Mouse (Mus musculus): ENCODE results near the gene Ccdc17.

Gene Ccdc17

DNA sequence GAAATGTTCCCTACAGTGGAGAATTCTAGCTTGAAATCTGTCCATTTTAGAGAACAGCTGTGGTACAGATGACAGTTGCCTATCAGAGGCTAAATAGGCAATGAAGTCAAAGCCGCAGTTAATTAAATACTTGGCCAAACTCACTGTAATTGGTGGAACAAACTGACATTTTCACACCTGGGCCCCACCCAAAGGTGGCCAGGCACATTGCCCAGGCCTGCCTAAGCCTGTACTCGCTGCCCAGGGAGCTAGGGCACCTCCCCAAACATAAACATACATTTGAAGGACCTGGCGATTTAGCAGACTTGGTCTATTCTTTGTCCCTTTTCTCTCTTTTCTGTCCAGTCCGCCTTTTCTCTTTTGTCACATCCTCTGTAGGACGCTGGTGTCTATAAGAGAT is at the start of gene Ccdc17:
Gene Ccdc17 (plus strand): TSS at position 276 of the 400 bp plus-strand sequence.
- TF ChIP-seq GATA4 (IDR thresholded peaks at IDR 0.05; ENCODE audit: insufficient replicate concordance, low read length), result no peak

DNA sequence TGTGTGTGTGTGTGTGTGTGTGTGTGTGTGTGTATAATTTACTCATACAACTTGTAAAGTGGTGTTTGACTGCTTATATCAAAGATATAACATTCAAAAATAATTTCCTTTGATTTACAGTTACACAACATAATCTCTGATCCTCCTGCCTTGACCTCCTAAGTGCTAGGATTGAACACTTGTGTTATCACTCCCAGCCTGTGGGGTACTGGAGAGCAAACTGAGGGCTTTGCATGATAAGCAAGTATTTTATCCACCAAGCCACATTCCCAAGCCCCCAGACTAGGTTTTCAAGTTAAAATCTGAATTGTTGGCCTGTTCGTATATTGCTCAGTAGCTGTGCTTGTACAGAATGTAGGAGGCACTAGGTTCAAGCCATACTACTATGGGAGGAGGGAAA is 46.0 kb upstream of the Ccdc17 start:
- TF ChIP-seq GATA4 (IDR thresholded peaks at IDR 0.05; ENCODE audit: insufficient replicate concordance, low read length), result no peak

DNA sequence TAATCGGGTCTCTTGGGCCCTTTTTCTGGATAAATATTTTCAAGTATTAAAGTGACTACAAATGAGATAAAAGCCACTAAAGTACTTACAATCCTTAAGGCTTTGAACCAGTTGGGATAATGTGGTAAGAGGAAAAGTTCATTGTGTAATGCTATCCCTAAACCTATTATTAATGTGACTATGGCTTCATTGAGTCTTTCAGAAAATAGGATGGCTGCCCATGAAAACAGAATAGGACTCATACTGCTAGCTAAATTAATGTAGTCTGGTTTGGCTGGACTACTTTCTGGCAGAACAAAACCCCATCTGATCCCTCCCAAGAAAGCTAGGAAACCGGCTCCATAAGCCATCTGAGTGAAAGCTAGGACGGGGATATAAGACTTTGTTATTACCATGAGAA is 43.4 kb upstream of the Ccdc17 start:
- TF ChIP-seq GATA4 (IDR thresholded peaks at IDR 0.05; ENCODE audit: insufficient replicate concordance, low read length), result no peak

DNA sequence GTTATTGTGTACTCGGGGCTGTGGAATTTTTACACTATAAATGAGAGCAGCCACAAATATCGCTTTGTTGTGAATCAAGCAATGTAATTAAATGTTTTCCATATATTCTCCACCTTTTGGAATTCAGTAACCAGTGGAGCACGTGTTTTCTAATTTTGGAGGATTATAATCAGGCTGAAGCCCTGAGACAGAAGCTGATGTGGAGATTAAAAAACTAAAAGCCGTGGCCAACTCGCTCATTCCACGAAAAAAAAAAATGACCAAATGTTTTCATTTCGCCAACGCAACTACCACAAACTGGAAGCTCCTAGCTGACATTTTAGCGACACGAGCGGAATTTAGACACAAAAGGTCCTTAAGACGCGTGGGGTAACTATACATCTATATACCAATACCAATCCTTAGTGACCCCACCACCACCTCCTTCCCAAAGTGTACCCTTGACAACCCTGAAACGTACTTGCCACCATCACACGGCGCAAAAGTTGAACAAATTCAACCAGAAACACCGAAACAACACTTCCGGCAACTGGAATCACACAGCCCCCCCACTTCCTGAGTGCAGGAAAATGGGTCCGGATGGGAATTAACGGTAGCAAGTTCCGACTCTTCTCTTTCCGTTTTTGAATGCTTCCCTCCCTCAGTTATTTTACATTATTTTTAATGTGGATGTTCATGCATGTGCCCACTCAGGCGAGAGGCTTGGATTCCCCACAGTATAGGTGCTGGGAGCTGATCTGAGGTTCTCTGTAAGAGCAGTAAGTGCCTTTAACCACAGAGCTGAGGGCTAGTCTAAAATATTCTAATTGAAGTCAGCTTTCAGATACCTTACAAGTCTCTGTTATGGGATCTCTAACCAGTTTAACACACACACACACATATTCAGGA is 40.8 kb upstream of the Ccdc17 start, which contains the start of gene Tmem69:
Gene Tmem69 (minus strand): TSS at position 524 of the 888 bp plus-strand sequence.
- no peak; the same call in 1 of the 2 replicates for TF ChIP-seq GATA4 (IDR thresholded peaks at IDR 0.05; ENCODE audit: insufficient replicate concordance, low read length)

DNA sequence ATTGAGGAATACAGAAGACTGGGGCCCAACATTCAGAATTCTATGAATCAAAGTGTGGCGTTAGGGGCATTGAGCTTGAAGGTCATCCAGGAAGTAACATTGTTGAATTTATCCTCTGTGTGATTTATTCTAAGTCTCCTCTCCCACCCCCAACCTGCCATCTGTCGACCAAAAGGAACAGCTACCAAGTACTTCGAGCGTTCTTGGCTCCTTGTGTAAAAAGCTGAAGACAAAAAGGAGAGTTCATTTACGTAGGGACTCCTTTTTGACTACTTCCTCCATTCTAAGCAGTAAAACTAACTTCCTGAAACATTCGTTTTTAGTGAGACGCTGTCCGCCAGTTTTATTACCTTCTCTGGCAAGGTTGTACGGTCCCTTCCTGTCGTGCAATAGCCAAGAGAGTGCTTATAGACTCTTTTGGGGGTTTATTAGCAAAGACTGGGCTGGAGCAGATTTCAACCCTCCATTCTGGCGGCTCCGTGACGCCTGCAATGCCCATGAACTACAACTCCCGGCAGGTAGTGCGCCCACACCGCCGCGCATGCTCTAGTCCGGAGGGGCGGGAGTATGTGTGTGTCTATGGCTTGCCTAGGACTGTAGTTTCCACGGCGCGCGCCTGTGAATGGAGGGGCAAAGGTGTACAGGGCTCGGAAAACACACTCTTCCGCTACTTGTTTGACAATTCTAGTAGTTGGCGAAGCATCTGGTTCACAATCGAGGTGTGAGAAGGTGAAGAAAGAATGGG is 39.7 kb upstream of the Ccdc17 start:
- no peak for TF ChIP-seq GATA4 (IDR thresholded peaks at IDR 0.05; ENCODE audit: insufficient replicate concordance, low read length)

DNA sequence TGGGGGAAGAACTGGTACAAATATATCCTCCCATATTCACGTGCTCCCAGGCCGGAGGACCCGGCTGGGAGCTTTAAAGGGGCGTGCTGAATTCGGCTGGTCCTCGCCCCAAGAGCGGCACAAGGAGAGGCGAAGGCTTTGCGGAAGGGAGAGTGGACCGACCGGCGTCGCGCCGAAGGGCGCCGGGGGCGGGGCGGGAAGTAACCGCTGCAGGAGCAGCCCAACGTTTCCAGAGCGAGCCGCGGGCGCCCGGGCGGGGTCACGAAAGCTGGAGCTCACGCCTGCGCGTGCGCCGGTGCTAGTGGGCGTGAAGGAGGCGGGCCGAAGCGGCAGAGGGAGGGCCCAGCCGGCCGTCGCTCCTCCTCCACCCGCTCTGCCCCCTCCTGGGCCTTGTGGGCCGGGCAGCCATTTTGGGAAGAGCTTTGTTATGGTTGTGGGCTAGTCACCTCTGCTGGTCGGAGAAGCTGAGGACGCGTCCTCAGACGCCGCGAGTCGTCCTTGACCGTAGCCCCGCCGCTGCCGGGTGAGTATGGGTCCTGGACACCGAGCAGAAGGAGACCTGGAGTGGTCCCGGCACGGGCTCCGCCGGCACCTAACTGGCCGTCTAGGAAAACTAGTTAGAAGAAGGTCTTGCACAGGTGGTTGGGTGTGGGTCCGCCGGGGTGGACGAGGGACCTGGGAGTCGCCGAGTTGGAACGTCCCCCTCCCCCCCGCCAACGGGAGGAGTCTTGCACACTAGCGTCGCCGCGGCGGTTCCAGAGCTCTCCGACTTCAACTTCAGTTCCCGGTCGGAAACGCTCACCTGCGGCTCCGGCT is 38.9 kb upstream of the Ccdc17 start, which contains the start of gene Gpbp1l1:
Gene Gpbp1l1 (plus strand): TSS at position 353 of the 816 bp plus-strand sequence.
- TF ChIP-seq GATA4 (IDR thresholded peaks at IDR 0.05; ENCODE audit: insufficient replicate concordance, low read length), result no peak

DNA sequence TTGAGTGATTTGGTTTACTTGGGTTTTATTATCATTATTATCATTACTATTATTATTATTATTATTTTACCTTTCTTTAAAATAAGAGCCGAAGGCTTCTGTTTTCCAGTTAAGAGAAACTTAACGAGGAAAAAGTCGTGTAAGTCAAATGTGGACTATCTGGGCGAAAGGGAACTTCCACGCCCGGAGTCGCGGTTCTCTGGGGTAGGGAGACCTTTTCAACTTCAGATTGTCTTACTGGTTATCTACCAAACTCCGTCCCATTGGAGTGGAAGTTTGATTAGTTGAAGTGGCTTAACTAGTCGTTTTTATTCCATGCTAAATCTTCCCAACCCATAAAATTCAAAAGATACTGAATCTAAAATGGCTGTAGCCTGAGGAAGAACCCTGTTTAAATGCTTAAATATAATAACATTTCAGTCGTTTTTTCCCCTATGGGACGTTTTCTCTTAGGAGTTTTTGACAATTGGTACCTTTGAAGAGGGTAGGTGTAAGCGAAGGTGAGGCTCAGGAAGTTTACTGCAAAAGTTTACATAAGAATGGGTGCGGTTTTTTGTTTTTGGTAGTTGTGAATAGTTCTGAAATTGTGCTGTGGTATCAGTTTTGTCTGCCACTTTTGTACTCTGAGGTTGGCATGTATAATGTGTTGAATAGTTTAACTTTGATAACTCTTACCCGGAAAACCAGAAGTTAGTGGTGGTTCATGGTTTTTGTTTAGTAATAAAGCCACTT is 38.1 kb upstream of the Ccdc17 start:
- TF ChIP-seq GATA4 (IDR thresholded peaks at IDR 0.05; ENCODE audit: insufficient replicate concordance, low read length), result no peak

DNA sequence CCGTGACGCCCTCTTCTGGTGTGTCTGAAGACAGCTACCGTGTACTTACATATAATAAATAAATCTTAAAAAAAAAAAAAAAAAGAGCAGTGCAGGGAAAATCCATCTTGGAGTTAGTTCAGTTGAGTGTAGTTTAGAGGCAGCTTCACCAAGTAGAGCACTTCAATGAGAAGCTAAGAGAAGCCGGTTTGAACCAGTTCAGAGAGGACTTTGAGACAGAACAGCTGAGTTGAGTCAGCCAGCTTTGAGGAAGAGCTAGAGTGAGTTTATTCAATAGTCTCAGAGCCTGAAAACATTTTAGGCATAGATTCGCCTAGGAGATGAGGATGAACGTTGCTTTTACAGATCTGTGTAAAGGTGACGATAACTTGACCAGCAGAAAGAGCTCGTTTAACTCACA is 661 bp upstream of the Ccdc17 start:
- no peak for TF ChIP-seq GATA4 (IDR thresholded peaks at IDR 0.05; ENCODE audit: insufficient replicate concordance, low read length)

DNA sequence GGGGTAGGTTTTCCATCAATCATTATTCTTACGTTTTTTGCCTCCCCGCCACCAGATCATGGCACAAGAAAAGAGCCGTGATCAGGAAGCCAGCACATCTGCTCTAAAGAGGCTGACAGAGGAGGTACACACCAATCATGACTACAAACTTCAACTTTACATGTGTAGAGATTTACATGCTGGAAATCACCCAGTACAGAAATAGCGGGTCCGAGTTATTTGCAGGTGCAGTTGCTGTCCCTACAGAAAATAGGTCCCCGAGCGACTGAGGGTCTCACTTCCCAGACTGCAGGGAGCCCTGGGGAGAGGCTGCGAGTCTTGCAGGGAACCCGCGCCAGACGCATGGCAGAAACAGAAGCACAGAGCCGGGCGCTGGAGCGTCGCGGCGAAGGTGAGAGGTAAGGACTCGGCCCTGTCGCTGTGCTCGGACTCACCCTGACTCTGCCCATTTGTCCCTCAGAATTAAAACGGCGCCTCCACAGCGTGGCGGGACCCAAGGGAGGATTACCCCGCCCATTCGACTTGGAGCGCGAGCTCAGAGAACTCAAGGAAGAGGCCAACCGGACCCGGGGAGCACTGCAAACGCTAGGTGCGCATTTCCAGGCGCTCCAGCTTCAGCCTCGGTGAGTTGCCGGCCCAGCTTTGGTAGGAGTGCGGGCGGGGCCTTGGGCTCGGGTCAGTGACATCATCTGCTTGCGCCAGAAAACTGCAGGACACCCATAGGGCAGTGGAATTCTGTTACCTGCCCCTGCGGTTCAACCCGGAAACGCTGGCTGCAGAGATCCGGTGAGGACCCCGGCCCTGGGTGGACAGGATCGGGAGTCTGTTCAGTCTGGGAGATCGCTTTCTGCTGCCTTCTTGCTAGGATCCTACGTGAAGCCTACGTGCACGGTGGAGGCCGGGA is 776 bp downstream of the Ccdc17 start:
- TF ChIP-seq GATA4 (IDR thresholded peaks at IDR 0.05; ENCODE audit: insufficient replicate concordance, low read length), result no peak

DNA sequence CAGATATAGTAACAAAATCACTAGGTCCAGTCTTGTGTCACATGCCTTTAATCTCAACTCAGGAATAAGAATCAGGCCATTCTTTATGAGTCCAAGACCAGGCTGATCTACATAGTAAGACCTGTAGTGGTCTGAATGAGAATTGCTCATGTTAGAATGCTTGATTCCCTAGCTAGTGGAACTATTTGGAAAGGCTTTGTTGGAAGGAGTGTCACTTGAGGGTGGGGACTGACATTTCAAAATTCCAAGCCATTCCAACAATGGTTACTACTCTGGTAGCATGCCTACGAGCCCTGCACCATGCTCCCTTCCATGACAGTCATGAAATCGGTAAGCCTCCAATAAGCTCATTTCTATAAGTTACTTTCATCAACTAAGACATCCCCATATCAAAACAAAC is 16.2 kb downstream of the Ccdc17 start:
- TF ChIP-seq GATA4 (IDR thresholded peaks at IDR 0.05; ENCODE audit: insufficient replicate concordance, low read length), result no peak

DNA sequence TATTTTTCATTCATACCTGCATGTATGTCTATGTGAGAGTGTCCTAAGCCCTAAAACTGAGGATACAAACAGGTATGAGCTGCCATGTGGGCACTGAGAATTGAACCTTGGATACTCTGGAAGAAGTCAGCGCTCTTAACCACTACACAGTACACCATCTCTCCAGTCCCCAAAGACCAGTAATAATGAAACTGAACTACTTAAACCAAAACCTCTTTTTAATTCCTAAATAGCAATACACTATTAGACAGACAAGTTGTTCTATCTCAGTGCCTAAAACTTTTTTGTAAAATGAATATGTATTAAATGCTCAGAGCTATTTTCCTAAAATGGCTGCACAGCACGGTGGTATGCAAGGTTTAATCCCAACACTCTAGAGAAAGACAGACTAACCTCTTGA is 18.8 kb downstream of the Ccdc17 start:
- no peak for TF ChIP-seq GATA4 (IDR thresholded peaks at IDR 0.05; ENCODE audit: insufficient replicate concordance, low read length)

DNA sequence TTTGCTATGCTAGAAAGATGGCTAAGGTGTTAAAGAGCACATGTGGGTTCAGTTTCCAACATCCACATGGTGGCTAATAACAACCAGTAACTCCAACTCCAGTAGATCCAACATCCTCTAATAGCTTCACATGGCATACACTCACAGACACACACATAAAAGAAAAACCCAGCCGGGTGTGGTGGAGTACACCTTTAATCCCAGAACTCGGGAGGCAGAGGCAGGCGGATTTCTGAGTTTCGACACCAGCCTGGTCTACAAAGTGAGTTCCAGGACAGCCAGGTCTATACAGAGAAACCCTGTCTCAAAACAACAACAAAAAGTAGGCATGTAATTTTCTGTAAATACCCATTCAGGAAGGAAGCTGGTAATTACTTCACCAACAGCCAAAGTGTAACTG is 28.4 kb downstream of the Ccdc17 start:
- no peak for TF ChIP-seq GATA4 (IDR thresholded peaks at IDR 0.05; ENCODE audit: insufficient replicate concordance, low read length)

DNA sequence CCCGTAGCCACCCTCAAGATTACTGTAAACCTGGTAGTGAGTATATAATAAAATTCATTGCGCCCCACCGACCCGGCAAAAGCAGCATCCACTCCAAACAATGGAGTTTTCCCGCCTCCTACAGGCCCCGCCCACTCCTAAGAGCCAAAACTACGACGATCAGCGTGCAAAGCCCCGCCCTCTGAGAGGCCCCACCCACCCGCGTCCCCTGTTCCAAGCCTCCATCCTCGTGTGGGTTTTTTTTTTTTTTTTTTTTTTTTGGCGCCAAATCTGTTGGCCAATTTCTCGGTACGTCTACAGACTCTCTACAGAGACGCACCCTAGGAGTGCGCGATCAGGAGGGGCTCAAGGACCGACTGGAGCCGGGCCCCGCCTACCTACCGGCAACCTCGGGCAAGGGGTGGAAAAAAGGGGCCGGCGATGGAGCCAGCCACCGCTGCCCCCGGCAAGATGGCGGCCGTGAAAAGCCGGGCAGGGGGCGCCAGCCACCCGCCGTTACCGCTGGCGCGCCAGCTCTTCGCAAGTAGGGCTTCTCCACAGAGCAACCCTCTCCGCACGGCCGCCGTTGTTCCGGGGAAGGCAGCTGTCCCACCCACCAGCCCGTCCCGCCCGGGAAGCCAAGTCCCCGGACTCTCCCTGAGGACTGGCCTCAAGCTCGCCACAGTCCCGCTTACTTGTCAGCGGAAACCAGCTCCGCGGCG is 30.4 kb downstream of the Ccdc17 start:
- TF ChIP-seq GATA4 (IDR thresholded peaks at IDR 0.05; ENCODE audit: insufficient replicate concordance, low read length), result peak; percentile 36; the same call in 1 of the 2 replicates

All from liver, adult (tissue).